ENCODE assay signal across 19 mouse cellular contexts in the genomic region with DNA sequence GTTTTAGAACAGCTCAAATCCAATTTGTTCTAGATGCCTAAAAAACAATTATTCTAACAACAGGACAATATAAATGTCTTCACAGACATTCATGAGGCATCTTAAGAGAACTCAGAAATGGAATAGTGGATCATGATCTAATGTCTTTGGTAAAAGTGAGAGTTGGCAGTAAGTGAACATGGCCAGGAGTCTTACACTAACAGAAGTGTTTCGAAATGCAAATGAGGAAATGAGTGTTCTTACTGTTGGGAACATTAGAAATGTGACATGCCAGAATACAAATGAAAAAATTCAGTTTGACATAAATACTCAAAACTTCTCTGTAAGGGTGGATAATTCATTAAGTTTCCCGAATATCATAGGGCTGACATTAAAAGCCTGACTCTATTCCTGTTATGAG.
"Had no signal": no experiment of that assay in that cellular context is flagged by ENCODE, and none has a peak within 500 bp of the region (broad histone marks: within the 10 kb centered on the region; RNA-seq: fewer than 3 reads in every experiment).

No protein-coding gene starts in this region.

- H3K4me2 ChIP-seq: liver, embryonic 11.5 days; liver, embryonic 13.5 days; liver, embryonic 15.5 days; midbrain, embryonic 12.5 days; neural tube, embryonic 12.5 days had no signal

- H3K27ac ChIP-seq: liver, embryonic 13.5 days; liver, embryonic 15.5 days; macrophage; midbrain, embryonic 12.5 days; neural tube, embryonic 12.5 days had no signal

- H3K9me3 ChIP-seq: liver, embryonic 13.5 days; liver, embryonic 15.5 days; megakaryocyte, embryonic 14.5 days; midbrain, embryonic 12.5 days; neural tube, embryonic 12.5 days had no signal

- ATAC-seq: liver, postnatal 0 days had no signal

- H3K27me3 ChIP-seq: liver, embryonic 13.5 days; liver, embryonic 15.5 days; megakaryocyte, embryonic 14.5 days; midbrain, embryonic 12.5 days; neural tube, embryonic 12.5 days had no signal

- H3K9ac ChIP-seq: liver, embryonic 13.5 days; liver, embryonic 15.5 days; liver, postnatal 0 days; midbrain, embryonic 12.5 days; neural tube, embryonic 12.5 days had no signal

- H3K4me3 ChIP-seq: liver, embryonic 13.5 days; liver, embryonic 15.5 days; megakaryocyte, embryonic 14.5 days; midbrain, embryonic 12.5 days; neural tube, embryonic 12.5 days had no signal

- H3K36me3 ChIP-seq: liver, embryonic 13.5 days; liver, embryonic 15.5 days; midbrain, embryonic 12.5 days; neural tube, embryonic 12.5 days had no signal

- H3K4me1 ChIP-seq: liver, embryonic 13.5 days; liver, embryonic 15.5 days; megakaryocyte, embryonic 14.5 days; midbrain, embryonic 12.5 days; neural tube, embryonic 12.5 days had no signal

- DNase-seq: liver, embryonic 13.5 days; liver, postnatal 0 days; lung, adult 2 months; lung, postnatal 14 days; midbrain, embryonic 14.5 days; retina, postnatal 1 day; right cerebral cortex, adult 18-20 months; right cerebral cortex, postnatal 25 days; right cerebral cortex, postnatal 4 days; spleen, adult 18-20 months; thymus, adult 18-20 months; thymus, postnatal 14 days; thymus, postnatal 36 days had no signal
